Comparison of ENCODE assay signal across 26 mouse cellular contexts in genomic region chr8:126272445-126272844, GRCm38 (mm10). TPM values are rescaled to one million over a fixed set of nuclear protein-coding genes. Genes with fewer than 3 reads are reported as not detected.
DNase-seq lines count a peak whose midpoint lies in the region; TF ChIP-seq lines count a peak whose summit lies in the region.
"Had no signal": no experiment of that assay in that cellular context is flagged by ENCODE, and none has a peak within 500 bp of the region (broad histone marks: within the 10 kb centered on the region; RNA-seq: fewer than 3 reads in every experiment).

No protein-coding gene starts in this region.

- H3K4me1 ChIP-seq in embryonic facial prominence, embryonic 10.5 days = no peaks in the 10 kb centered on the region
- H3K4me1 ChIP-seq: embryonic facial prominence, embryonic 15.5 days; heart, embryonic 10.5 days; limb, embryonic 13.5 days; liver, embryonic 12.5 days; neural tube, embryonic 15.5 days had no signal

- TF ChIP-seq CTCF in layer of hippocampus, adult 2 months (conservative IDR thresholded peaks at IDR 0.05) = no peak

- no peak overlapping the region for H3K4me3 ChIP-seq in layer of hippocampus, adult 2 months
- H3K4me3 ChIP-seq in embryonic facial prominence, embryonic 10.5 days = no peak overlapping the region
- H3K4me3 ChIP-seq: embryonic facial prominence, embryonic 15.5 days; heart, embryonic 10.5 days; limb, embryonic 13.5 days; liver, embryonic 12.5 days; neural tube, embryonic 15.5 days had no signal

- no peaks in the 10 kb centered on the region for H3K27me3 ChIP-seq in embryonic facial prominence, embryonic 10.5 days (replicated peaks; ENCODE audit: low read depth, poor library complexity, severe bottlenecking)
- H3K27me3 ChIP-seq: embryonic facial prominence, embryonic 15.5 days; limb, embryonic 13.5 days; liver, embryonic 12.5 days; neural tube, embryonic 15.5 days had no signal

- DNase-seq in layer of hippocampus, adult 2 months (ENCODE audit: low spot score in 2 of 2) = peak in 1 of 2 experiments; percentile 16
- DNase-seq in layer of hippocampus, adult 9-10 months (ENCODE audit: low spot score) = no peak
- DNase-seq in frontal cortex, adult 2 months (ENCODE audit: extremely low spot score in 1 of 2, low spot score in 1 of 2) = peak; percentile 58 to 70
- DNase-seq in layer of hippocampus, adult 9-11 months = peak; percentile 59
- DNase-seq in right cerebral cortex, postnatal 10 days (ENCODE audit: low spot score in 2 of 2) = peak; percentile 60 to 77
- DNase-seq in testis, postnatal 14 days (ENCODE audit: low spot score) = no peak
- DNase-seq in embryonic facial prominence, embryonic 10.5 days (ENCODE audit: low spot score) = no peak
- DNase-seq in urinary bladder, adult 2 months (ENCODE audit: low spot score) = no peak
- DNase-seq: adrenal gland, adult 8-10 months; B cell, adult 2 months; kidney, adult 2 months; lung, adult 18-20 months; lung, postnatal 14 days had no signal

- H3K27ac ChIP-seq in layer of hippocampus, adult 2 months = peak overlapping the region; percentile 65; the same call in 1 of the 2 replicates
- no peak overlapping the region for H3K27ac ChIP-seq in embryonic facial prominence, embryonic 10.5 days (replicated peaks)
- H3K27ac ChIP-seq: embryonic facial prominence, embryonic 15.5 days; heart, embryonic 10.5 days; hindbrain, embryonic 14.5 days; kidney, postnatal 0 days; limb, embryonic 13.5 days; liver, embryonic 12.5 days; neural tube, embryonic 15.5 days had no signal

- WGBS in embryonic facial prominence, embryonic 10.5 days = 91% methylated on average over 2 of the region's 2 CpGs

- no peaks in the 10 kb centered on the region for H3K36me3 ChIP-seq in embryonic facial prominence, embryonic 10.5 days (replicated peaks)
- H3K36me3 ChIP-seq: embryonic facial prominence, embryonic 15.5 days; heart, embryonic 10.5 days; limb, embryonic 13.5 days; liver, embryonic 12.5 days; neural tube, embryonic 15.5 days had no signal

- no peaks in the 10 kb centered on the region for H3K9me3 ChIP-seq in embryonic facial prominence, embryonic 10.5 days
- H3K9me3 ChIP-seq: embryonic facial prominence, embryonic 15.5 days; heart, embryonic 10.5 days; limb, embryonic 13.5 days; liver, embryonic 12.5 days; neural tube, embryonic 15.5 days had no signal

RNA-seq across cellular contexts. Expression of gene Slc35f3, which starts 25.9 kb away (rescaled TPM):
- total RNA-seq in layer of hippocampus, adult 2 months (2021) = 10 to 100 TPM; 45.9 to 47.1 TPM
- polyA plus RNA-seq in frontal cortex, adult 2 months (2012; rRNA removed) = 12.6 and 12.7 TPM in 2 replicates
- polyA plus RNA-seq in embryonic facial prominence, embryonic 10.5 days (2016; fragmentation: Nextera tagmentation; extraction: Ambion mirVana) = 0.23 TPM in 1 of 2 replicates, not detected in the other
- polyA plus RNA-seq in urinary bladder, adult 2 months (2012; rRNA removed) = 0.03 TPM in 1 of 2 replicates, not detected in the other
- total RNA-seq: heart, postnatal 4 days; megakaryocyte progenitor cell, adult 5-6 weeks; MEL had no signal
- polyA plus RNA-seq: heart, embryonic 16.5 days; inflammation-experienced regulatory T-cells, adult 6 months; liver, embryonic 12.5 days; midbrain, embryonic 11.5 days had no signal

Comparison
In these comparisons a context has a peak if more than half of its experiments do, and no peak if none do; other contexts are left out.
1. DNase-seq: peak in frontal cortex, adult 2 months (2 of 2), layer of hippocampus, adult 9-11 months (single experiment) and right cerebral cortex, postnatal 10 days (2 of 2); none in layer of hippocampus, adult 9-10 months (single experiment), testis, postnatal 14 days (single experiment), embryonic facial prominence, embryonic 10.5 days (single experiment) and urinary bladder, adult 2 months (single experiment).
2. RNA of gene Slc35f3, which starts 25.9 kb away (polyA plus RNA-seq): 12.6 to 12.7 TPM in frontal cortex, adult 2 months; 0.23 TPM in embryonic facial prominence, embryonic 10.5 days and 0.03 TPM in urinary bladder, adult 2 months; every median in the first group is over 10 times any median in the second.